Mouse (Mus musculus) midbrain, embryonic 16.5 days (tissue): Measurements from ENCODE around the gene Zfp777. TPM values are rescaled to one million over a fixed set of nuclear protein-coding genes. Genes with fewer than 3 reads are reported as not detected.

ENCODE experiments used
- ATAC-seq: fragments of 200-750 bp; cut with Nextera tagmentation; 2 replicates; pipeline ENCODE4 v1.8.0; 2017; ENCODE audit warnings: moderate TSS enrichment
- H3K27ac ChIP-seq: fragments of 300-500 bp; sonication (generic); 2 replicates; pipeline ENCODE4 v1.5.1; 2014; ENCODE audit warnings: mild to moderate bottlenecking, low read length, mixed read lengths
- H3K27me3 ChIP-seq: fragments of 300-500 bp; sonication (generic); 2 replicates; pipeline ENCODE4 v1.6.1; 2014; ENCODE audit warnings: low read depth, low read length, mixed read lengths; ENCODE audit not compliant: control insufficient read depth, insufficient read depth
- H3K36me3 ChIP-seq: fragments of 300-500 bp; sonication (generic); 2 replicates; pipeline ENCODE4 v1.6.1; 2014; ENCODE audit warnings: mild to moderate bottlenecking, low read length, moderate library complexity, mixed read lengths; ENCODE audit not compliant: control insufficient read depth, insufficient read depth
- H3K4me1 ChIP-seq: fragments of 300-500 bp; sonication (generic); 2 replicates; pipeline ENCODE4 v1.6.1; 2014; ENCODE audit warnings: mild to moderate bottlenecking, low read length, mixed read lengths; ENCODE audit not compliant: control insufficient read depth, insufficient read depth
- H3K4me2 ChIP-seq: fragments of 300-500 bp; sonication (generic); 2 replicates; pipeline ENCODE4 v1.6.1; 2014; ENCODE audit warnings: mild to moderate bottlenecking, low read length, mixed read lengths
- H3K4me3 ChIP-seq: fragments of 300-500 bp; sonication (generic); 2 replicates; pipeline ENCODE4 v1.5.1; 2014; ENCODE audit warnings: low read depth, mild to moderate bottlenecking, low read length, moderate library complexity, mixed read lengths
- H3K9ac ChIP-seq: fragments of 300-500 bp; sonication (generic); 2 replicates; pipeline ENCODE4 v1.6.1; 2014; ENCODE audit warnings: low read depth, low read length, mixed read lengths
- H3K9me3 ChIP-seq: fragments of 300-500 bp; sonication (generic); replicated peaks from 2 replicates; pipeline ENCODE4 v1.6.1; 2014; ENCODE audit warnings: mild to moderate bottlenecking, low read length, mixed read lengths; ENCODE audit not compliant: control insufficient read depth, poor library complexity, severe bottlenecking
- WGBS: fragments of 180-500 bp; shearing (Covaris S2); extraction: QIAGEN DNeasy Blood & Tissue Kit; methylation state at CpG from one replicate; pipeline ENCODE4 v1.1.7; 2014; 5-methylcytosine and 5-hydroxymethylcytosine counted together
- polyA plus RNA-seq: library from polyadenylated mRNA; unstranded; fragments of >200 nt; fragmentation: Nextera tagmentation; extraction: Ambion mirVana; gene quantifications from 2 replicates; pipeline ENCODE4 v1.2.1, GENCODE M21; 2015

The Zfp777 gene
- polyA plus RNA-seq, 1 experiment from 2014 or later = 14.1 TPM

- H3K36me3 ChIP-seq = peaks cover 11% of the 10 kb centered on the region
- H3K9me3 ChIP-seq = no peaks in the 10 kb centered on the region
- ATAC-seq = peak; percentile 73
- no peaks in the 10 kb centered on the region for H3K27me3 ChIP-seq
- WGBS = under 1% methylated on average over 85 of the region's 150 CpGs
- H3K4me3 ChIP-seq = peak overlapping the region; percentile 95
- H3K9ac ChIP-seq = peak overlapping the region; percentile 93
- peaks cover 16% of the 10 kb centered on the region for H3K4me1 ChIP-seq
- peak overlapping the region; percentile 91 for H3K27ac ChIP-seq
- H3K4me2 ChIP-seq = peak overlapping the region; percentile 82
Measured at GRCm38 (mm10) chr6:48047450-48048351, 1.0 kb downstream of the Zfp777 start.

GRCm38 (mm10) chr6:48047114-48047449 lies 1.6 kb downstream of the Zfp777 start:
- peaks cover 11% of the 10 kb centered on the region for H3K36me3 ChIP-seq
- H3K4me3 ChIP-seq = peak overlapping the region; percentile 95
- 5% methylated on average over 12 of the region's 12 CpGs for WGBS
- no peaks in the 10 kb centered on the region for H3K27me3 ChIP-seq
- no peak; the same call in 1 of the 2 replicates for ATAC-seq
- peak overlapping the region; percentile 91; the same call in 1 of the 2 replicates for H3K27ac ChIP-seq
- no peaks in the 10 kb centered on the region for H3K9me3 ChIP-seq
- peak overlapping the region; percentile 93 for H3K9ac ChIP-seq
- H3K4me1 ChIP-seq = peaks cover 16% of the 10 kb centered on the region
- H3K4me2 ChIP-seq = peak overlapping the region; percentile 82

- H3K36me3 ChIP-seq = peaks cover 40% of the 10 kb centered on the region
Measured at GRCm38 (mm10) chr6:48032661-48033060, 16.1 kb downstream of the Zfp777 start.

GRCm38 (mm10) chr6:48025905-48026660 lies 22.6 kb downstream of the Zfp777 start:
- H3K4me2 ChIP-seq = no peak overlapping the region
- no peak for ATAC-seq
- no peak overlapping the region for H3K27ac ChIP-seq
- peaks cover 12% of the 10 kb centered on the region for H3K9me3 ChIP-seq
- 80% methylated on average over 10 of the region's 10 CpGs for WGBS
- H3K4me1 ChIP-seq = no peaks in the 10 kb centered on the region
- H3K9ac ChIP-seq = no peak overlapping the region
- no peaks in the 10 kb centered on the region for H3K27me3 ChIP-seq
- H3K4me3 ChIP-seq = no peak overlapping the region
- peaks cover 67% of the 10 kb centered on the region for H3K36me3 ChIP-seq

More at GRCm38 (mm10) chr6:48032661-48033060, 16.1 kb downstream of the Zfp777 start:
- H3K4me2 ChIP-seq = no peak overlapping the region
- no peaks in the 10 kb centered on the region for H3K9me3 ChIP-seq
- H3K4me1 ChIP-seq = no peaks in the 10 kb centered on the region
- H3K27me3 ChIP-seq = no peaks in the 10 kb centered on the region
- no peak overlapping the region for H3K4me3 ChIP-seq
- no peak for ATAC-seq
- no peak overlapping the region for H3K9ac ChIP-seq
- no peak overlapping the region for H3K27ac ChIP-seq

GRCm38 (mm10) chr6:48024994-48025345 lies 23.7 kb downstream of the Zfp777 start:
- no peak overlapping the region for H3K4me3 ChIP-seq
- 60% methylated on average over 21 of the region's 21 CpGs for WGBS
- ATAC-seq = no peak

GRCm38 (mm10) chr6:48024330-48024993 lies 24.2 kb downstream of the Zfp777 start:
- no peak overlapping the region for H3K4me2 ChIP-seq
- 68% methylated on average over 43 of the region's 43 CpGs for WGBS
- no peak overlapping the region for H3K27ac ChIP-seq
- H3K36me3 ChIP-seq = peaks cover 63% of the 10 kb centered on the region
- H3K9me3 ChIP-seq = peaks cover 12% of the 10 kb centered on the region
- peaks cover 9% of the 10 kb centered on the region for H3K4me1 ChIP-seq
- peak; percentile 63 for ATAC-seq
- H3K4me3 ChIP-seq = no peak overlapping the region
- no peak overlapping the region for H3K9ac ChIP-seq
- H3K27me3 ChIP-seq = no peaks in the 10 kb centered on the region

More at GRCm38 (mm10) chr6:48024994-48025345, 23.7 kb downstream of the Zfp777 start:
- H3K9me3 ChIP-seq = peaks cover 12% of the 10 kb centered on the region
- H3K9ac ChIP-seq = no peak overlapping the region
- H3K36me3 ChIP-seq = peaks cover 65% of the 10 kb centered on the region
- no peak overlapping the region for H3K4me2 ChIP-seq
- H3K27ac ChIP-seq = no peak overlapping the region
- H3K27me3 ChIP-seq = no peaks in the 10 kb centered on the region
- H3K4me1 ChIP-seq = peaks cover 9% of the 10 kb centered on the region

GRCm38 (mm10) chr6:48022672-48023071 lies 26.0 kb downstream of the Zfp777 start:
- H3K36me3 ChIP-seq = peaks cover 51% of the 10 kb centered on the region
- no peaks in the 10 kb centered on the region for H3K27me3 ChIP-seq
- no peak overlapping the region for H3K4me2 ChIP-seq
- no peak overlapping the region for H3K27ac ChIP-seq
- whole genome bisulfite sequencing = 79% methylated on average over 2 of the region's 2 CpGs
- H3K4me3 ChIP-seq = no peak overlapping the region
- no peak overlapping the region for H3K9ac ChIP-seq
- H3K4me1 ChIP-seq = peaks cover 9% of the 10 kb centered on the region
- H3K9me3 ChIP-seq = peaks cover 12% of the 10 kb centered on the region
- no peak for ATAC-seq

GRCm38 (mm10) chr6:48021678-48022077 lies 27.0 kb downstream of the Zfp777 start:
- Histone ChIP-seq H3K4me2 (no peak overlapping the region), H3K27me3 (no peaks in the 10 kb centered on the region), H3K4me1 (peaks cover 9% of the 10 kb centered on the region), H3K9me3 (peaks cover 12% of the 10 kb centered on the region), H3K27ac (no peak overlapping the region), H3K9ac (no peak overlapping the region), H3K4me3 (no peak overlapping the region), H3K36me3 (peaks cover 43% of the 10 kb centered on the region)
- 57% methylated on average over 1 of the region's 1 CpGs for WGBS
- no peak for ATAC-seq
